Mouse (Mus musculus) urinary bladder, postnatal 25 days (tissue): ENCODE data around the gene Timm44.

Experiments
- DNase-seq: peaks from one replicate; pipeline ENCODE4 v3.0.0; 2022; ENCODE audit warnings: low spot score

Timm44 gene

DNA sequence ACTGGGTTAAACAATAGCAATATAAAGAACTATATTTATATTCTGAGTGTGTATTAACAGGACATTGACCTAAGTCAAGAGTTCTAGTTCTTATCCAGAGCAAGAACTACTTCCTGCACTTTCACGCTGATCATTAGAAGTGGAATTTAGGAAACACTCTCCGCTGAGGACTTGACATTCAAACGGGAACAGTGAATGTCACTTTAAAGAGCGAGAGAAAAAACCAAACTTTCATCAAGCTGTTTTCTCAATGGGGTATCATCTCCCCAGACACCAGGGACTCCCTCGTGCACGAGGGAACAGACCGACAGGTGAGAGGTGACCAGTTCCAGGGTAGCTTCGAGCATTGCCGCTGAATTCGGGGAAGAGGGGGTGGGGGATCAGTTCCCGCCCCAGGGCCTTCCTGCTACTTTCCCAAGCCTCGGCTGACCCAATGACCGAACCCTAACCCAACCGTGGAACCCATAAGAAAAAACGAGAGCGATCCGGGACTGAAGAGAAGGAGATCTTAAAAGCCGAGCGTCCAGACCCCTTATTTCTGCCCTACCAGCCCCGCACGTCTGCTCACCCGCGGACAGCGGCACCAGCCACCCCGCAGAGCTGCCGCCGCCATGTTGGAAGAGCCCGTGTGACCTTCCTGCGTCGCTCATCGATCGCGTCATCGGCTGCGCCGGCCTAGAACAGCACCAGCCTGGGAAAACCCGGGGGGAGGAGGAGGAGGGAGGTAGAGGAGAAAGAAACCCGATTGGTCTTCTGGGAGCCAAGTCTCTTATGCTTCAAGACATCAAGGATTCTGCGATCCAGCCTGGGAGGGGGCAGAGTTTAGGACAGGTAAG lies at the start of gene Timm44:
Gene Timm44 (minus strand): TSS at position 639 of the 836 bp plus-strand sequence.
- DNase-seq, result peak; percentile 91

DNA sequence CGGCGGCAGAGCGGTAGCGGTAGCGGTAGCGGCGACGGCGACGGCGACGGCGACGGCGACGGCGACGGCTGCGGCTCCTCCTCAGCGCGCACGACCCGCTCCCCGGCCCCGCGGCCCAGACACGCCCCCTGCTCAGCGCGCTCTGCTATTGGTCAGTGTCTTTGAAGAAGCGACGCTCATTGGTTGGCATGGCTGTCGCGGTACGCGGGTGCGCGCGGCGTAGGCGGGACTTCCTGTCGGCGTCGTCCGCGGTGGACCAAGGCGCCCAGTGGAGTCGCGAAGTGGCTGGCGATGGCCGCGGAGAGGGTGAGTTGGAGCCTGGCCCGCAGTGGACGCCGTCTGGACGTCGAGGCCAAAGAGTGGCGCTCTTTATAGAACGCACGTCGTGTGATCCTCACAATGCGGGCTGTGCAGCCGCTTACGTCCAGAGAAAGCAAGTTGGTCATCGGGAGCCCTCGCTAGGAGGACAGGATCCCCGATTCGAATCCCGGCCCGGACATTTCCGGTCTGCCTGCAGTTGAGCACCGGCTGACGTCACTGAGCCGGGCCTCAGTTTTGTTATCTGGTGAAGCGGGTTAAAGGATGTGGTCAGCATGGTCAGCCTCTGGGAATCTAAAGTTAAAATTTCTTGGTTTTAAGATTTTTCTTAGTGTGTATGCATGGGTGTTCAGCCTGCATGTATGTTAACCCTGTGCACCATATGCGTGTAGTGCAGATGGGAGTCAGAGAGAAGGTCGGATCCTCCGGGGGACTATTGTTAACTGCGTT lies 49.5 kb upstream of the Timm44 start, which contains the start of the genes Ccl25 and Elavl1:
Gene Ccl25 (plus strand): TSS at position 228 of the 768 bp plus-strand sequence.
Gene Elavl1 (minus strand): TSS at position 431 of the 768 bp plus-strand sequence.
- DNase-seq, result peak; percentile 97

DNA sequence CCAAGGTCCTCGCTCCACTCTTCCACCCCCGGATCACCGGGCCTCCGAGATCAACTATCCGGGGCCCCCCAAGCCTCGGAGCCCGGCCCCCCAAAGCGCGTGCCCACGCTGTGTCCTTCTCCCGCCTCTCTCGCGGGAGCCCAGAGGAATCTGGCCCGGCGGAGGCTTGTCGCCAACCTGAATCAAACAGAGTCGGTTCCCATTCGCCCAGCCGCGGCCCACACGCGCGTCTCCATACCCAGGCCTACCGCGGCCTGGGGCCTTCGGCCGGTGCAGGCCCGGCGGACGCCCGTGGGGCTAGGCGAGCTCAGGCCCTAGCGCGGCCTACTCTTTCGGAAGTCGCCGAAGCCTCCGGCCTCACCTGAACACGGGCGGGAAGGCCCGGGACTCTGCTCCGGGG lies 48.8 kb upstream of the Timm44 start:
- DNase-seq, result no peak

DNA sequence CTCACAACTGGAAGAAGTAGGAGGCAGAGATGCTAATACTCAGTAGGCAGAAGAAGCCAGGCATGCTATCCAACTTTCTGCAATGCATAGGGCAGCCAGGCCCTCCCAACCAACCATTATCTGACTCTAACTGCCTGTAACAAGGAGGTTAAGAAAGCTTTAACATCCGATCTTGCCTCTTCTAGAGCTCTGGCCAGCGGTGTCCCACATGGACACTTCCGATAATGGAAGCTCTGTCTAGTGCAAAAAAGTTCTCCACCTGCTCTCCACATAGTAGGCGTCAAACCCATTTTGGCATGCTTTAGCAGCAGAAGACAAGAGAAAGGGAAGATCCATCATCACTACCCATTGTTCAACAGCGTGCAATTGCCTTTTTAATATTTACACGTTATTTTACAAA lies 48.2 kb upstream of the Timm44 start:
- DNase-seq, result no peak

DNA sequence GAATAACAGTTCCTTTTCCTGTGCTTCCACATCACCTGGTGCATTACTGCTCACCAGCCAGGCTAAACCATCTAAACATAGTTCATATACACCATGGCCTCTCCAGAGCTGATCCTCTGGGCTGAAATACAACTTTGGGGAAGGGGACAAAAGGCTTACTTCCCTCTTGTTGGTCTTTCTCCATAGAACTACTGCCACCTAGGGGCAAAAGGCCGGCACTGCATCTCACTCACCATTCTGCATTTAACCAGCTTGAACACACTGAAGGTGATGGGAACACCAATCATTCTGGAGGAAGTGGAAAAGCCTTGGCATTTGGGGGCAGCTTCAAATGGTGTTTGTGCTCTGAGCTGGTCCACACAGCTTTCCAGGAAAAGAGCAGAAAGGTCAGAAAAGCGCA lies 46.8 kb upstream of the Timm44 start:
- peak; percentile 71 for DNase-seq

DNA sequence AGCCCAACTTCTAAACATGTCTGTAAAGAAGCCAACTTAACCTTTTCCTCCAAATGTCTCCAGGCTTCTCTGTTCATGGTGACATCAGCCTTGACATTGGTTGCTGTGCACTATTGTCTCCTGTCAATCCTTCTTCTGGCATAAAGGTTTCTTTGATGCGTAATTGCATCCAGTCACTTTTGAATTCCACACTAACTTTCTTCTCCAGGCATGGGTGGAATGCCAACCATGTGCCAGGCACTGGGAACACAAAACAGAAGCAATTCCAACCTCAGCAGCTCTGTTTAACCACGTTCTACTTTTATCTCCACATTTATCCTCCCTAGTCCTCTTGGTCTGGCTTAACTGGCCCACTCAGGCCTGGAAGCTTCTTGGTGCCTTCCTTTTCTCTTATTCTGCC lies 45.3 kb upstream of the Timm44 start:
- no peak for DNase-seq

DNA sequence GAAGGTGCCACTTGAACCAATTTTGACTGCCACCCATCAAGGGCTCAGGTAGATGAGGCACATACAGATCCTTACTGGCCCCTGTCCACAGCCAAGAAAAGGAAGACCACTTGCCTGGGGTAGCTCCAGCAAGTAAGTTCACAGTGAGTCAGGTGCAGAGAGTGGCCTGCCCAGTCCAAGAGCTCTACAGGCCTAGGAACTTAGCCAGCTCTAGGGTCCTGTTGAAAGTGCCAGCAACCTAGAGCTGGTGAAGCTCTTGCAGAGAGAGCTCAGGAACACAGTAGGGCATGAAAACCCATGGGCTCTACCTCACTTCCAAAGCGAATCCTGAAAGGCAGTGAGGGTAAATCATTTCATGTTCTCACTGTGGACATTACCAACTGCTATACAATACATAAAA lies 44.7 kb upstream of the Timm44 start:
- no peak for DNase-seq

DNA sequence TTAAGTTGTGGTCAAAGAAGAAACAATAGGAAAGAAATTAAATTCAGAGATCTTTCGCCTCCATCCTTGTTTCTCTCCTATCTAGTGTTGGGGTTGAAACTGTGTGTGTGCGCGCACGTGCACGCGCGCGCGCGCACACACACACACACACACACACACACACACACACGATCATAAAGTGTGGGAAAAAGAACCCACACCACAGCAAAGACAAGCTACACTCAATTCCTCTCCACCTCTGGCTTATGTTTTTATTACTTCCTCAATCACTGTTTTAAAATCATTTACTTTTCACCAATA lies 43.8 kb upstream of the Timm44 start:
- DNase-seq, result no peak

DNA sequence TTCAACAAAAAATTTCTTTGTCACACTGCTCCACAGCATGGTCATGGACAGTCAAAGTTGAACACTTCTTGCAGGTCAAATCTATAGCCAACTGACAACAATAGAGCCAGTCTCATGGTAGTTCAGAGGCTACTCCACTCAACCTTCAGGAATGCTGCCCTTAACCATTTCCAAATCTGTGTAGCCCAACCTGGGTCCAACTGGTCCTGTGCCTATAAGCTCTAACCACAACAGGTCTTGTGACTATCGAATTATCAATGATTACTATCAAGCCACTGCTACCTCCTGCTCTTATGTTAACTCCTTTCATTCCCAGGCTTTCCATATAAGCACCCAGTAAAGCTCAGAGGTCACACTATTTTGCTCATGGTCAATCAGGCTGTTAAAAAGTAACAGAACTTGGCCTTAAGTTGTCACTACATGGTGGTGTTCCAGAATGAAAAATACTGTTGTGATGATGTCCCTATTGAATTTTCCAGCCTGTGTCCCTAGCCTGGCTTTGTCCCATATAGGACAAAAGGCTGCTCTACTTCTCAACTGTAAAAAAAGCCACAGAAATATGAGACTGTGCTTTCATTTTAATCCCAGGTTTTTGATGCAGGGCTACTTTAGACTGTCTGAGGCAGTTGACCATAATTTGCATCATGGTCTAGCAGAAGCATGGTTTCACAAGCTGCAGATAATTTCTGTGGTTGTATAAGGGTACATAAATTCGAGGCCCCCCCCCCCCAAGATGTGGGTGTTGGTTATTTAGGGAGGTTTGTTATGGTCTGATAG lies 43.3 kb upstream of the Timm44 start:
- no peak for DNase-seq

DNA sequence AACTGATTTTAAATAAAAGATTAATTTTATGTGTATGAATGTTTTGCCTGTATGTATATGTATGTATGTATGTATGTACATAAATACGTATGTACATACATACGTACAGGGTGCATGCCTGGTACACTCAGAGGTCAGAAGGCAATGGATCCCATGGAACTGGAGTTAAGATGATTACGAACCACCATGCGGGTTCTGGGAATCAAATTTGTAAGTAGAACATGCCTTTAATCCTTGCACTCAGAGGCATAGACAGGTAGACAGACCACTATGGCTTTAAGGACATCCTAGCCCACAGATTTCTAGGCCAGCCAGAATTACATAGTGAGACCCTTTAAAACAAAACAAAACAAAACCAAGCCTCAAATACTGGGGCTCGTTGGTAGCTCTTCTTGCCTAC lies 42.4 kb upstream of the Timm44 start:
- no peak for DNase-seq

DNA sequence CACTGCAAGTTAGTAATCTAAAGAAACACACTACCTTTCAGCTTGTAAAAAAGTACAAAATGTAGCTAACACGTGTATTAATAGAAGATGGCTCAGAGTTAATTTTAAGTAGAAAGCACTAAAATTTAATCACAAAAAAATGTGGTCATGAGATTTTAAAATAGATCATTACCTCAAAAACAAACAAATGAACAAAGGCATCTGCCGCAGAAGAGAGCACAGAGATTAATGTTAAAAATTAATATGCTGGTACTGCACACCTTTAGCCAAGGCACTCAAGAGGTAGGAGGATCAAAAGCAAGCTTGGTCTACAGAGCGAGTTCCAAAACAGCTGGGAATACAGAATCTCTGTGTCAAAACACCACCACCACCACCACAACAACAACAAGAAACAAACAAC lies 39.1 kb upstream of the Timm44 start:
- no peak for DNase-seq

DNA sequence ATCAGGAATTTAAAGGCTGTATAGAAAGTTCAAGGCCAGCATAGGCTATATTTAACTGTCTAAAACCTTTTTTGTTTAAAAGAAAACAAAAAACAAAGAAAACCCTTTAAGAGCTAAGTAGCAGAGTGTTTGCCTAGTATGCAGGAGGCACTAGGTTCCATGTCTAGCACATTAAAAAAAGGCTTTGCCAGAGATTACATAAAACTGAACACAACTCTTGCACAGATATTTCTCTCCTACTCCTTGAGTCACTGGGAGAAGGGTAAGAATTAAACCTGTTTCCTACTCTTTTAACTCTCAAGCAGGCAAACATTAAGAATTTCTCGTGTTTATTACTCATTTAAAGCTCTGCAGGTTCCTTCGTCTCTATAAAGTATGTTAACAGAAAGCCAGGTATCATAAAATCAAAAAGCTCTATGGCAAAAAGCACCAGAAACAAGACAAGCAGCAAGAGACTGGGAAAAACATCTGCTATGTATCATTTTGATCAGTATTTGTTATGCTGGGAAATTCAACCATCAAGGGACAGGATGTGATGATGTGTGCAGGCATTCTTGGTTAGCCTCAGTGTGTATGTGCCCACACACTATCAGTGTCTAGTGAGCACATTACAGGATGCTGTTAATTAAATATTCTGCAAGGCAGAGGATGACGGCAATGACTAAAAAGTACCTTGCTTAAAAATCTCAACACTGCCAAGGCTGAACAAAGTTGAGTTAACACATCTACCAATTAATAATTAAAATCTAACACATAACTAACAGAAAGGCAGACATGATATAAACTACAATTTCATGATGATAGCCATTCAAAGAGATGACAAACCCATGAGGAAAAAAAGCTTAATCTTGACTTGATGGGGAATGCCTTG lies 37.8 kb upstream of the Timm44 start:
- DNase-seq, result no peak

DNA sequence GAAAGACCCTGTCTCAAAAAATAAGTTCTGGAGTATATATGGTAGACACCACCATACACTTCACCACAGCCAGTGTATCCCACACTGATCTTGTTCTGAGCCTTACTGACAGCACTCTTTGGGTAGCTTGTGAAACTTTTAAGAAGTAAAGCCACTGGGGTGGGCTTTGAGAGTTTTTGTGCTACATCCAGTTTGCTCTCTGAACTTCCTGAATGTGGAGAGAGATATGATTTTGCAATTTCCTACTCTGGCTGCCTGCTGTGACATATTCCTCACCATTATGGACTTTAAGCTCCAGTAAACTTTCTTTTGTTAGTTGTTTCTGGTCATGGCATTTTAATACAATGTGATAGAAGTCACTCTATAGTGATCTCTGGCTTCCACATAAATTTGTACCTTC lies 36.4 kb upstream of the Timm44 start:
- no peak for DNase-seq

DNA sequence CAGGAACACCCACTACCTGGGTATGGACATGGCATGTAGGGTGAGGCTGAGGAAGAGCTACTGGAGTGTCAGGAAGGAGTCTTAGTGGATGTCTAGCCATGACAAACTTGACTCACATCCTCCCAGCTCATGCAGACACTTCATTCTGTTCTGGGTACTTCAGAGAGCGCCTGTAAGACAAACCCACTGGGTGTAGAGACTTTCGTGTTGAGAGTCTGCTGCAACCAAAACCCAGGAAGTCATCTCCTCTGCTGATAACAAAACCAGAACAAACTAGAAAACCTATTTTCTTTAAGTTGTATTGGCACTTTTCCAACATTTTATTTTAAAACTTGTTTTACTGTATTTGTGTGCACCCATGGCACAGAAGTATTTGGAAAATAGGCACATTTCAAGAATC lies 30.1 kb upstream of the Timm44 start:
- DNase-seq, result no peak

DNA sequence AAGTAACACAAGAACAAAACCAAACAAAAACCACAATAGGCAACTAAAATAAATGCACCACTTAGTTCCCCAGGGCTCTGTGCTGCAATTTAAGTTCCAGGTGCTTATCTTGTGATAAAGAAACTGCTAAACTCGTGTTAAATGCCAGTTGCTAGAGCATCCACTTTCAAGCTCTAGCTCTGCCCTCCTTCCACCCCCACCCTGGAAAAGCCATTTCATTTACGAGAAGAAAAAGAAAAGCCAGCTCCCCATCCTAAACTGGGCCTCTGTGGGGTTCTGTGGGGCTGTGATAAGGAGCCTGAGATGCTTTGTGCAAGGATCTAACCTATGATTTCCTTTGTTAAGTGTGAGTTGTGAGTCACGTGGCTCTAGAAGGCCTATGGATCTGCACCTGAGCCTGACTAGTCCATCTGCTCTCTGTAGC lies 28.4 kb upstream of the Timm44 start:
- DNase-seq, result no peak

DNA sequence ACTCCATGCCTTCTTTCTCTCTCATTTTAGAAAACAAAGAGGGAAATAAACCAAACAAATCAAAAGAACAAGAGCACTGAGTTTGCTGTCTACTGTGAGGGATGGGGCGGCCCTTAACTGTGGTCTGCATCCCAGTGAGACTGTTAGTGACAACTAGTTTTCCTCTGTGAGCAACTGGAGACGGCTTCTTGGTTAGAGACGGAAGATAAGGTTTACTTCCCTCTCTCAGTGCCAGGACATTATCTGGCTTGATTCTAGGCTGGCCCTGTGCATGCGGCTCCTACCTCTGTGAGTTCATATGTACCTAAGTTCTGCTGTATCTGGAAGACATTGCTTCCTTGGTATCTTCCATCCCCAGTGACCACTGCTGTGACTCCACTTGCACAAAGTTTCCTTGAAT lies 22.1 kb upstream of the Timm44 start:
- DNase-seq, result no peak

DNA sequence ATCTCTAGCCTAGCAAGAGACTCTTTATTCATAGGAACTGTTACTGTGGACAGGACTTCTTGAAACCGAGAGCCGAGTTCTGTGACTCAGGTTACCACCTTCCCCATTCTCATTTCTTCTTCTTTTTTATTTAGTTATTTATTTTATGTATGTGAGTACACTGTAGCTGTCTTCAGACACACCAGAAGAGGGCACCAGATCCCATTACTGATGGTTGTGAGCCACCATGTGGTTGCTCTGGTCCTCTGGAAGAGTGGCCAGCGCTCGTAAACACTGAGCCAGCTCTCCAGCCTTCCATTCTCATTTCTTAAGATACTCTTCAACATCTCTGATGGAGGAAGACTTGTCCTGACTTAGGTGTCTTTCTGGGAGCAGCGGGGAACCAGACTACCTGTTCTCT lies 17.0 kb upstream of the Timm44 start:
- DNase-seq, result no peak

DNA sequence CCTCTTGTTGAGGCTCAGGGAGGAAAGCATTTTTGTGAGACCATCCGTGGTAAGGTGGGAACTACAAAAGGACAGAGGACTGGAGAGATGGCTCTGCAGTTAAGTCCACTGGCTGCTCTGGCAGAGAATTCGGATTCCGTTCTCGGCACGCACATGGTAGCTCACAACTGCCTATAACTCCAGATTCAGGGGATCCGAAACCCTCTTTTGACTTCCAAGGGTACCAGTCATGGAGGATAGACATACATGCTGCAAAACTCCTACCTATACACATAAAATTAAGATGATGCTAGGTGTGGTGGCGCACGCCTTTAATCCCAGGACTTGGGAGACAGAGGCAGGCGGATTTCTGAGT lies 375 bp upstream of the Timm44 start:
- DNase-seq, result no peak

DNA sequence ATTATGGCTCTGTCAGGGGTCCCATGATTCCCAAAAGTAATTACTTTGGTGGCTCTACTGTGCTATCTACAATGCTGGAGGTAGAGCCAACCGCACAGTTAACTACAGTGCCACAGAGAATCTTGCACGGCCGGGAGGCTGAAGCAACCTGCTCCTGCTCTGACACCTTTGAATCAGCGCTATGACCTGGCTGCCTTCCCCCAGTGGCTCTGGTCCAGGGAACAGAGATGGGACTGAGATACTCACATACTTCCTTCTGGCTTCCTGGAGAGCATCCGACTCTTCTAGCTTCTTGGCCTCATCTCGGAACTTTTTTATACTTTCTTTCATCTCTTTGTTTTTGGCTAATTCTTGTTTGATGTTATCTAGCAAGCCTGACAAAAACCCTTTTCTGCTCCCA lies 6.1 kb downstream of the Timm44 start:
- DNase-seq, result no peak

DNA sequence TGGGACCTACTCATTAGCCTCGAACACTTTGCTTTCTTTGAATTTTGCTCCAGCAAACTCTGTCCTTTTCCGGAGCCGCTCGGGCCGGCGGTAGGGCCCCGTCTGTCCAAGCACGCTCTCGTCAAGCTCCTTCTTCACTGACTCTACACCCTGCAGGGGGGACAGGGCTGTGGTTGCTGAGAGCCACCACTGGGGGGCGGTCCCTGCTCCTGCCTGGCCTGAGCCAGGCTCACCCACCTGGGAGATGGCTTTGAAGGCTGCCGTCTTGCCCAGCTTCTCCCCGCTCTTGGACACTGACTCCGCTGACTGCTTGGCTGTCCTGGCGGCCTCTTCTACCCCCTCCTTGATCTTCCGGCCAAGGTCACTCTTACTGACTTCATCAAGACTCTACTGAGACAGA lies 8.1 kb downstream of the Timm44 start:
- no peak for DNase-seq

DNA sequence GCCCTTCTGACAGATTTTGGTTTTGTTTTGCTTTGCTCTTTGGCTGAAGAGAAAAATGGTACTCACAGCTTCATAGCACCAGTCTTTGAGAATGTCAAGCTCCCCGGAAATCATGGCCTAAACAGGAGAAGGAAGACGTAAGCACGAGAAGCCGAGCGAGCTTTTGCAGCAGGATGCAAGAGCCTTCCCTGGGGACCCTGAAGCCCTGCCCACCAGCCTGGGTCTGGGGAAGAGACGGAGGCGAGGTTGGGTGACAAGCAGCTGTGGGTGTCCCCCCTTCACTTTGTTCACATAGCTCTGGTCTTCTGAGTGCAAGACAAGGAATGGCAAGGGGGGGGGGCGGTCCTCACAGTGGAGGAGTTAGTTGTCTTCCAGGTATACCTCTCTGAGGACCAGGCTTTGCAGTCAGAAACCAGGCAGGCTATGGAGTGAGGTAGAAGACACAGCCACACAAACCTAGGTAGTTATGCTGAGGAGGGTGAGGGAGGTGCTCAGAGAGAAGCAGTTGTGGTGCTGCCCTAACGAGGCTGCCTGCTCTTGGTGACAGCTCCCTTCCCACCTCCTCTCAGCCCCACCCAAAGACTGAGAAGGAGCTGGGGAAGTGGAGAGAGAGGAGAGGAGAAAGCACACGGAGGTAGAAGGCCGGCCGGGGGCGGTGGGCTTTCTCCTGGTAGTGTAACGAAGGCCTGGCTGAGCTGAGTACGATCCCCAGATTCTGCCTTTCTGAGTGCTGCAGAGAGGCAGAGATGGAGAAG lies 10.4 kb downstream of the Timm44 start:
- DNase-seq, result no peak
